Mouse (Mus musculus): ENCODE measurements around the gene Rhoc. TPM values are rescaled to one million over a fixed set of nuclear protein-coding genes. Genes with fewer than 3 reads are reported as not detected.
A peak's percentile ranks its signal among the peaks of the same experiment; 100 is the strongest.

Gene Rhoc
- polyA plus RNA-seq, 1 experiment from 2014 or later, result 78.9 TPM

DNA sequence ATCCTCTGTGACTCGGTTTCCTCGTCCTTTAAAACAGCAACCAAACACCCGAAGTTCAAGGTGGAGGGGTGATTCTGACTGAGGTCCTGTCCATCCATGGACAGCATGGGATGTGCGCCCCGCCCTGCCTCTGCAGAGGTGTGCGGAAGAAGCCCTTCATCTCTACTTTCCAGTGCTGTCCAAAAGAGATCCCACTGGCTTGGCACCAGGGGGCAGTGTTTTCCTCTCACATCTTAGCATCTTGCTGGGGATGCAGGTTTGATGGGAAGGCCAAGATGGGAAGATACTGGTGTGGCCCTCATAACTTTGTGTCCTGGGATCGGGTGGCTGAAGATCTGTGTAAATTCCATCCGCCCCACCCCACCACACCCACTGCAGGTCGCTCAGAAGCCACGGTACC, 18.1 kb upstream of the Rhoc start:
- Histone ChIP-seq H3K9ac (replicated peaks) (no peak overlapping the region), H3K27ac (replicated peaks) (no peak overlapping the region), H3K9me3 (no peaks in the 10 kb centered on the region), H3K36me3 (no peaks in the 10 kb centered on the region), H3K4me3 (no peak overlapping the region), H3K4me2 (replicated peaks) (no peak overlapping the region), H3K27me3 (peaks cover 28% of the 10 kb centered on the region), H3K4me1 (no peaks in the 10 kb centered on the region)
- WGBS, result 49% methylated on average over 10 of the region's 10 CpGs
- ATAC-seq (ENCODE audit: low FRiP score, low read depth), result no peak

DNA sequence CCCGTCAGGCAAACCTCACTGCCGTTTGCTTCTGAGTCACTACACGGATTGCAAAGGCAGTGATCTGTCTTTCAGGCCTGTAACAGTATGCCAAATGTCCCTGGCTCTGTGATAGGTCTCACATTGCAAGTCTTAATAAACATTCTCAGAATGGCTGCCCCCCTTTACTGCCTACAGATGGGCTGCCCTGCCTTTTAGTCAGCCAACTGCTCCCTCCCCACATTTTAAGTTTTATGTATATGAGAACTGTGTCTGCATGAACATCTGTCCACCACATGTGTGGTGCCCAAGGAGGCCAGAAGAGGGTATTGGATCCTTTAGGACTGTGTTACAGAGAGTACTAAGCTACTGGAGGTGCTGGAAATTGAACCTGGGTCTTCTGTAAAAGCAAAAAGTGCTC, 17.3 kb upstream of the Rhoc start:
- Histone ChIP-seq H3K9ac (replicated peaks) (no peak overlapping the region), H3K27me3 (peaks cover 34% of the 10 kb centered on the region), H3K4me1 (no peaks in the 10 kb centered on the region), H3K4me3 (no peak overlapping the region), H3K4me2 (replicated peaks) (no peak overlapping the region), H3K36me3 (no peaks in the 10 kb centered on the region), H3K9me3 (no peaks in the 10 kb centered on the region), H3K27ac (replicated peaks) (no peak overlapping the region)
- WGBS, result 71% methylated on average over 3 of the region's 3 CpGs
- no peak for ATAC-seq (ENCODE audit: low FRiP score, low read depth)

GRCm38 (mm10) chr3:104771460-104771859, 16.7 kb upstream of the Rhoc start:
- H3K9ac ChIP-seq (replicated peaks), result no peak overlapping the region
- H3K4me3 ChIP-seq, result no peak overlapping the region
- no peaks in the 10 kb centered on the region for H3K36me3 ChIP-seq
- 58% methylated on average over 6 of the region's 6 CpGs for WGBS
- H3K27ac ChIP-seq (replicated peaks), result no peak overlapping the region
- no peaks in the 10 kb centered on the region for H3K4me1 ChIP-seq
- ATAC-seq (ENCODE audit: low FRiP score, low read depth), result no peak
- peaks cover 39% of the 10 kb centered on the region for H3K27me3 ChIP-seq
- no peak overlapping the region for H3K4me2 ChIP-seq (replicated peaks)
- no peaks in the 10 kb centered on the region for H3K9me3 ChIP-seq

GRCm38 (mm10) chr3:104773301-104773700, 14.9 kb upstream of the Rhoc start:
- no peak overlapping the region for H3K4me2 ChIP-seq (replicated peaks)
- no peak overlapping the region for H3K4me3 ChIP-seq
- H3K9me3 ChIP-seq, result no peaks in the 10 kb centered on the region
- H3K4me1 ChIP-seq, result 0 out of 2 replicates have a peak, but pooled peaks cover 4% of the 10 kb centered on the region
- no peaks in the 10 kb centered on the region for H3K36me3 ChIP-seq
- WGBS, result 64% methylated on average over 7 of the region's 7 CpGs
- H3K27ac ChIP-seq (replicated peaks), result no peak overlapping the region
- ATAC-seq (ENCODE audit: low FRiP score, low read depth), result no peak
- H3K9ac ChIP-seq (replicated peaks), result no peak overlapping the region
- H3K27me3 ChIP-seq, result peaks cover 57% of the 10 kb centered on the region

GRCm38 (mm10) chr3:104777342-104777741, 10.8 kb upstream of the Rhoc start:
- 1% methylated on average over 20 of the region's 20 CpGs for WGBS
- H3K4me2 ChIP-seq (replicated peaks), result peak overlapping the region; percentile 57
- no peaks in the 10 kb centered on the region for H3K9me3 ChIP-seq
- peak overlapping the region; percentile 34; the same call in 1 of the 2 replicates for H3K9ac ChIP-seq (replicated peaks)
- H3K4me1 ChIP-seq, result peaks cover 20% of the 10 kb centered on the region
- 0 out of 2 replicates have a peak, but pooled peaks have one; percentile 11 for ATAC-seq (ENCODE audit: low FRiP score, low read depth)
- no peak overlapping the region for H3K27ac ChIP-seq (replicated peaks)
- no peaks in the 10 kb centered on the region for H3K36me3 ChIP-seq
- peaks cover 86% of the 10 kb centered on the region for H3K27me3 ChIP-seq
- H3K4me3 ChIP-seq, result peak overlapping the region; percentile 36

DNA sequence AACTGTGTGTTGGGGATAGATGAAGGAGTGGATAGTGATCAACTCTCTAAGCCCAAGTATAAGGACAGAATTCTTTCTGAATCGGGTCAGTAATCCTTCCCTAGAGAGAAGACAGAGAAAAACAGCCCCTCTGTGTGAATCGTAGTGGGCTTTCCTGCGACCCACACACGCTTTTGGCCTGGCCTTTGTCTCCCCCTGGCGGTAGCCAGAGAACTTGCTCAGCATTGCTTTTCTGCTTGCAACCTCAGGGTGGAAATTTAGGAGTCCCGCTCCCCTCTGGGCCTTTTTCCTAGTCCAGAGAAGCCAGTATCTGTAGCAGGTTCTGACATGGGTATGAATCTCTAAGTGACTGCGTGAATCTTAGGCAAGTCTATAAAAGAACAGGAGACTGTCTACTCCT, 8.2 kb upstream of the Rhoc start:
- Histone ChIP-seq H3K27ac (replicated peaks) (no peak overlapping the region), H3K4me2 (replicated peaks) (no peak overlapping the region), H3K36me3 (no peaks in the 10 kb centered on the region), H3K9ac (replicated peaks) (no peak overlapping the region), H3K9me3 (no peaks in the 10 kb centered on the region), H3K4me1 (peaks cover 20% of the 10 kb centered on the region), H3K4me3 (no peak overlapping the region), H3K27me3 (peaks cover 96% of the 10 kb centered on the region)
- ATAC-seq (ENCODE audit: low FRiP score, low read depth), result no peak
- WGBS, result 3% methylated on average over 7 of the region's 7 CpGs

DNA sequence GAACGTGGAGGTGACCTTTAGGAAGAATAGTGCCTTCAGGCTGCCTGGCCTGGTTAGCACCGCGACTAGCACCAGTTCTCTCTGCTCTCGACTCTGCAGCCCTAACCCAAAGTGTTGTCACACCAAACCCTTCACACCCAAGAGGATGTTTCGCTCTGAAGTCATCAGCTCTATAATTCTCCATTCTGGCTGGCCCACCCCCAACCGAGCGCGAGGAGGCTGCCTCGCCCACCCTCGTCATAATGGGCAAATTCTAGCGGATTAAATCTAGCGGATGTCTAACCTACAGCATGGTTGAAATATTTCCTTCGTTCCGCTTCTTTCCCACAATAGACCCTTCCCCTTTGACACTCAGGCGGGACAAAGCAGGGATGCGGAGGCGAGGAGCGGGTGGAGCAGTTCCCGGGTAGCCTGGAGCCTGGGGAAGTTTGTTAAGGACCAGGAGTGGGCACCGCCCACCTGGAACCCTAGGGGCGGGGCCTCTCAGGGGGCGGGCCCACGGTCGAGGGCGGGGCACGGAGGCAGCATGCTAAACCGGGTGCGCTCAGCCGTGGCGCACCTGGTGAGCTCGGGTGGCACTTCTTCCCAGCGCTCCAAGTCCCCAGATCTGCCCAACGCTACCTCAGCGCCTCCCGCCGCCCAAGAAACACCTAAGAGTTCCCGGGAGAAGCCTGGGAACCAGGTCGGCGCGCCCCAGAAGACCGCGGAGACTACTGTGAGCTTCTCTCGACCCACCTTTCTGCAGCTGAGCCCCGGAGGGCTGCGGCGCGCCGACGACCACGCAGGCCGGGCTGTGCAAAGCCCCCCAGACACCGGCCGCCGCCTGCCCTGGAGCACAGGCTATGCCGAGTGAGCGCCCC, 7.4 kb upstream of the Rhoc start, which contains the start of gene Ppm1j:
TSS of gene Ppm1j (plus strand) at position 496 of the 860 bp plus-strand sequence.
- Histone ChIP-seq H3K4me2 (replicated peaks) (peak within 1 kb of the TSS; percentile 76), H3K4me3 (peak within 1 kb of the TSS; percentile 45), H3K9ac (replicated peaks) (peak within 1 kb of the TSS; percentile 47), H3K36me3 (no peaks in the 10 kb centered on the region), H3K4me1 (peaks cover 20% of the 10 kb centered on the region), H3K27me3 (peaks cover 100% of the 10 kb centered on the region), H3K9me3 (no peaks in the 10 kb centered on the region), H3K27ac (replicated peaks) (no peak within 1 kb of the TSS)
- WGBS, result under 1% methylated on average over 56 of the region's 56 CpGs
- ATAC-seq (ENCODE audit: low FRiP score, low read depth), result peak; percentile 69

- Histone ChIP-seq H3K27ac (replicated peaks) (no peak within 1 kb of the TSS), H3K4me2 (replicated peaks) (peak within 1 kb of the TSS; percentile 76), H3K36me3 (no peaks in the 10 kb centered on the region), H3K9ac (replicated peaks) (peak within 1 kb of the TSS; percentile 47), H3K27me3 (peaks cover 99% of the 10 kb centered on the region), H3K9me3 (no peaks in the 10 kb centered on the region), H3K4me3 (peak within 1 kb of the TSS; percentile 45), H3K4me1 (peaks cover 20% of the 10 kb centered on the region)
- ATAC-seq (ENCODE audit: low FRiP score, low read depth), result no peak
- 0% methylated on average over 21 of the region's 26 CpGs for WGBS
These were observed 6.7 kb upstream of the Rhoc start, which contains the start of gene Fam19a3 for GRCm38 (mm10) chr3:104781471-104781903. Gene Fam19a3 (minus strand): TSS chr3:104781840.

GRCm38 (mm10) chr3:104782061-104782681, 6.0 kb upstream of the Rhoc start:
- peak overlapping the region; percentile 76 for H3K4me2 ChIP-seq (replicated peaks)

GRCm38 (mm10) chr3:104783971-104784500, 4.1 kb upstream of the Rhoc start:
- Histone ChIP-seq H3K4me3 (no peak overlapping the region), H3K4me1 (peaks cover 20% of the 10 kb centered on the region), H3K4me2 (replicated peaks) (no peak overlapping the region), H3K27me3 (peaks cover 87% of the 10 kb centered on the region), H3K36me3 (no peaks in the 10 kb centered on the region), H3K9me3 (no peaks in the 10 kb centered on the region), H3K9ac (replicated peaks) (no peak overlapping the region), H3K27ac (replicated peaks) (no peak overlapping the region)
- 46% methylated on average over 14 of the region's 14 CpGs for WGBS
- no peak for ATAC-seq (ENCODE audit: low FRiP score, low read depth)

More at GRCm38 (mm10) chr3:104782061-104782681, 6.0 kb upstream of the Rhoc start:
- no peaks in the 10 kb centered on the region for H3K9me3 ChIP-seq
- no peak overlapping the region for H3K4me3 ChIP-seq
- ATAC-seq (ENCODE audit: low FRiP score, low read depth), result no peak
- no peak overlapping the region for H3K27ac ChIP-seq (replicated peaks)
- no peak overlapping the region for H3K9ac ChIP-seq (replicated peaks)
- peaks cover 19% of the 10 kb centered on the region for H3K4me1 ChIP-seq
- 17% methylated on average over 12 of the region's 12 CpGs for WGBS
- H3K27me3 ChIP-seq, result peaks cover 98% of the 10 kb centered on the region
- H3K36me3 ChIP-seq, result no peaks in the 10 kb centered on the region

DNA sequence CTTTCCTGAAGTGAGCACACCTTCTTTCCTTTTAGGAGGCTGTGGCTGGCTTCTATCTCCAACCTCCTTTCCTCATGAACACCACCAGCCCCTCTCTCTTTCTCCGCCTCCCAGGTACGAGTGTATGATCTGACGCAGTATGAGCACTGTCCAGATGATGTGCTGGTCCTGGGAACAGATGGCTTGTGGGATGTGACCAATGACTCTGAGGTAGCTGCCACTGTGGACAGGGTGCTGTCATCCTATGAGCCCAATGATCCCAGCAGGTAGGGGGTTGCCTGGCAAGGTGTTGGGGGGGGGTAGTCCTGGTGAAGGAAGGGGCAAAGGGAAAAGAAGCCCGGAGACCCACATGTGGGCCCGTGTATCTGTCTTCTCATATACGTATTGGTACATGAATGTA, 2.9 kb upstream of the Rhoc start:
- Histone ChIP-seq H3K27ac (replicated peaks) (no peak overlapping the region), H3K9ac (replicated peaks) (no peak overlapping the region), H3K4me3 (no peak overlapping the region), H3K4me1 (peaks cover 32% of the 10 kb centered on the region), H3K27me3 (peaks cover 87% of the 10 kb centered on the region), H3K36me3 (no peaks in the 10 kb centered on the region), H3K4me2 (replicated peaks) (no peak overlapping the region), H3K9me3 (no peaks in the 10 kb centered on the region)
- 89% methylated on average over 6 of the region's 6 CpGs for WGBS
- no peak for ATAC-seq (ENCODE audit: low FRiP score, low read depth)
